Mouse (Mus musculus) ES-Bruce4 (cell line): Measurements from ENCODE around the gene 4930469K13Rik. TPM values are rescaled to one million over a fixed set of nuclear protein-coding genes. Genes with fewer than 3 reads are reported as not detected.
A peak's percentile ranks its signal among the peaks of the same experiment; 100 is the strongest.

Experiments
- H3K27ac ChIP-seq: 2 replicates; pipeline ENCODE4 v1.5.1; 2012; ENCODE audit warnings: low read length, inconsistent platforms; ENCODE audit not compliant: insufficient read depth
- H3K27me3 ChIP-seq: 2 replicates; pipeline ENCODE4 v1.6.1; 2012; ENCODE audit warnings: mild to moderate bottlenecking, low read length, inconsistent platforms; ENCODE audit not compliant: control insufficient read depth, poor library complexity, insufficient read depth, severe bottlenecking
- H3K36me3 ChIP-seq: 2 replicates; pipeline ENCODE4 v1.6.1; 2012; ENCODE audit warnings: inconsistent platforms, mild to moderate bottlenecking, low read length, moderate library complexity; ENCODE audit not compliant: control insufficient read depth, poor library complexity, insufficient read depth, severe bottlenecking
- H3K4me1 ChIP-seq: one replicate; pipeline ENCODE4 v1.8.1; 2011; ENCODE audit warnings: low read length; ENCODE audit not compliant: control insufficient read depth, insufficient read depth
- H3K4me3 ChIP-seq: 2 replicates; pipeline ENCODE4 v1.5.1; 2011; ENCODE audit warnings: low read depth, mild to moderate bottlenecking, low read length
- H3K9ac ChIP-seq: 2 replicates; pipeline ENCODE4 v1.6.1; 2012; ENCODE audit warnings: low read depth, mild to moderate bottlenecking, inconsistent platforms; ENCODE audit not compliant: poor library complexity, severe bottlenecking
- H3K9me3 ChIP-seq: replicated peaks from 2 replicates; pipeline ENCODE4 v1.6.1; 2012; ENCODE audit warnings: mild to moderate bottlenecking, low read length, inconsistent platforms; ENCODE audit not compliant: control insufficient read depth, poor library complexity, insufficient read depth, severe bottlenecking
- CTCF ChIP-seq: IDR thresholded peaks from one replicate; pipeline ENCODE4 v1.8.1; 2011; ENCODE audit warnings: low read depth, low read length
- EP300 ChIP-seq: IDR thresholded peaks from 2 replicates; pipeline ENCODE4 v1.6.1; 2011; ENCODE audit warnings: low read depth, low read length; ENCODE audit not compliant: insufficient read depth
- POLR2A ChIP-seq: IDR thresholded peaks from one replicate; pipeline ENCODE4 v1.8.1; 2011; ENCODE audit warnings: low read length; ENCODE audit not compliant: insufficient read depth
- polyA plus RNA-seq: library from polyadenylated mRNA; stranded (reverse); fragments of >200 nt; gene quantifications from 2 replicates; pipeline ENCODE4 v1.2.4, GENCODE M21; 2011; ENCODE audit warnings: low read depth; ENCODE audit not compliant: missing spikeins, insufficient read depth, insufficient read length

The 4930469K13Rik gene
- polyA plus RNA-seq, 1 experiment, result not detected

- H3K36me3 ChIP-seq, result no peaks in the 10 kb centered on the region
- H3K4me3 ChIP-seq, result no peak overlapping the region
- no peak for TF ChIP-seq EP300
- TF ChIP-seq POLR2A, result no peak
- TF ChIP-seq CTCF, result no peak
- H3K9ac ChIP-seq, result no peak overlapping the region
- no peak overlapping the region for H3K27ac ChIP-seq
- H3K9me3 ChIP-seq, result no peaks in the 10 kb centered on the region
- no peaks in the 10 kb centered on the region for H3K27me3 ChIP-seq
- H3K4me1 ChIP-seq, result no peaks in the 10 kb centered on the region
Observed at GRCm38 (mm10) chr11:33929412-33929811, 168.9 kb downstream of the 4930469K13Rik start.

- H3K36me3 ChIP-seq, result no peaks in the 10 kb centered on the region
- no peak overlapping the region for H3K9ac ChIP-seq
- H3K27me3 ChIP-seq, result no peaks in the 10 kb centered on the region
- H3K4me1 ChIP-seq, result no peaks in the 10 kb centered on the region
- no peak overlapping the region for H3K27ac ChIP-seq
- TF ChIP-seq CTCF, result peak; percentile 27
- TF ChIP-seq EP300, result no peak
- no peak overlapping the region for H3K4me3 ChIP-seq
- H3K9me3 ChIP-seq, result no peaks in the 10 kb centered on the region
Observed at GRCm38 (mm10) chr11:33928658-33929057, 169.7 kb downstream of the 4930469K13Rik start.

GRCm38 (mm10) chr11:33927836-33928235 is 170.5 kb downstream of the 4930469K13Rik start:
- Histone ChIP-seq H3K4me3 (no peak overlapping the region), H3K27me3 (no peaks in the 10 kb centered on the region), H3K27ac (no peak overlapping the region), H3K9ac (no peak overlapping the region), H3K9me3 (no peaks in the 10 kb centered on the region), H3K4me1 (no peaks in the 10 kb centered on the region), H3K36me3 (no peaks in the 10 kb centered on the region)
- TF ChIP-seq POLR2A (no peak), EP300 (no peak), CTCF (no peak)

- Histone ChIP-seq H3K9me3 (no peaks in the 10 kb centered on the region), H3K27me3 (no peaks in the 10 kb centered on the region)
- TF ChIP-seq POLR2A (no peak), CTCF (no peak), EP300 (no peak)
Observed at GRCm38 (mm10) chr11:33927321-33927720, 171.0 kb downstream of the 4930469K13Rik start.

GRCm38 (mm10) chr11:33926551-33926950 is 171.8 kb downstream of the 4930469K13Rik start:
- Histone ChIP-seq H3K36me3 (no peaks in the 10 kb centered on the region), H3K27ac (no peak overlapping the region), H3K27me3 (no peaks in the 10 kb centered on the region), H3K4me1 (no peaks in the 10 kb centered on the region), H3K4me3 (no peak overlapping the region), H3K9me3 (no peaks in the 10 kb centered on the region), H3K9ac (no peak overlapping the region)
- TF ChIP-seq POLR2A, result no peak
- no peak for TF ChIP-seq EP300
- no peak for TF ChIP-seq CTCF

More at GRCm38 (mm10) chr11:33927321-33927720, 171.0 kb downstream of the 4930469K13Rik start:
- Histone ChIP-seq H3K36me3 (no peaks in the 10 kb centered on the region), H3K4me1 (no peaks in the 10 kb centered on the region), H3K4me3 (no peak overlapping the region), H3K9ac (no peak overlapping the region), H3K27ac (no peak overlapping the region)

- TF ChIP-seq EP300, result no peak
- TF ChIP-seq POLR2A, result no peak
- TF ChIP-seq CTCF, result no peak
Observed at GRCm38 (mm10) chr11:33925778-33926177, 172.6 kb downstream of the 4930469K13Rik start.

More at GRCm38 (mm10) chr11:33925778-33926177, 172.6 kb downstream of the 4930469K13Rik start:
- H3K27ac ChIP-seq, result no peak overlapping the region
- no peaks in the 10 kb centered on the region for H3K9me3 ChIP-seq
- no peaks in the 10 kb centered on the region for H3K4me1 ChIP-seq
- H3K4me3 ChIP-seq, result no peak overlapping the region
- H3K9ac ChIP-seq, result no peak overlapping the region
- H3K36me3 ChIP-seq, result no peaks in the 10 kb centered on the region
- no peaks in the 10 kb centered on the region for H3K27me3 ChIP-seq

Other genes with a start within 250 kb of the 4930469K13Rik start
- not detected in 2 replicates for gene Kcnmb1, start 135.5 kb downstream of the 4930469K13Rik start, polyA plus RNA-seq
- not detected in 2 replicates for gene Kcnip1, start 105.4 kb downstream of the 4930469K13Rik start, polyA plus RNA-seq
- not detected in 2 replicates for gene Lcp2, start 51.6 kb downstream of the 4930469K13Rik start, polyA plus RNA-seq
- not detected in 2 replicates for gene Foxi1, start 109.5 kb upstream of the 4930469K13Rik start, polyA plus RNA-seq
- not detected in 2 replicates for gene Fam196b, start 216.3 kb upstream of the 4930469K13Rik start, polyA plus RNA-seq